Mouse (Mus musculus) c-Kit-positive CD71-positive TER-119-positive erythroid progenitor cells, embryonic 14.5 days (primary cell): Measurements from ENCODE around the gene Il17rb.

Experiments used
- DNase-seq: peaks from one replicate; pipeline ENCODE4 v3.0.0-alpha.2; 2013; ENCODE audit warnings: low spot score

Gene Il17rb

DNA sequence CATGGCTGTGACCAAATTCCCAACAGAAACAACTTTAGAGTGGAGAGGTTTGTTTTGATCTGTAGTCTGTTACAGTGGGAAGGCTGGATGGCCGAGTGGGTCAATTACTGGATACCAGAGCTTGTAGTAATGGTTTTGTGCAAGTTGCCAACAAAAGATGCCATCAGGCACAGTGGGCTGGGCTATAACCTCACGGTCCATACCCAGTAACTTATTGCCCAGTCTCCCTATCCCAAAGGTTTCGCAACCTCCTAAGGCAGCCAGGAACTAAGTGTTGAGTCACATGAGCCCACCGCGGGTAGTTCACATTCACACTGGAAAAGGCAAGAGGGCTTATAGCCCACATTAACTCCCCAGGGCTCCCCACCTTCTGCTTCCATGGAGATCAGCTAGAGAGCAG is 8.0 kb upstream of the Il17rb start:
- DNase-seq: no peak

- no peak for DNase-seq
Observed at GRCm38 (mm10) chr14:30015008-30015407, 6.3 kb upstream of the Il17rb start.

GRCm38 (mm10) chr14:30014487-30014886 is 5.8 kb upstream of the Il17rb start:
- no peak for DNase-seq

DNA sequence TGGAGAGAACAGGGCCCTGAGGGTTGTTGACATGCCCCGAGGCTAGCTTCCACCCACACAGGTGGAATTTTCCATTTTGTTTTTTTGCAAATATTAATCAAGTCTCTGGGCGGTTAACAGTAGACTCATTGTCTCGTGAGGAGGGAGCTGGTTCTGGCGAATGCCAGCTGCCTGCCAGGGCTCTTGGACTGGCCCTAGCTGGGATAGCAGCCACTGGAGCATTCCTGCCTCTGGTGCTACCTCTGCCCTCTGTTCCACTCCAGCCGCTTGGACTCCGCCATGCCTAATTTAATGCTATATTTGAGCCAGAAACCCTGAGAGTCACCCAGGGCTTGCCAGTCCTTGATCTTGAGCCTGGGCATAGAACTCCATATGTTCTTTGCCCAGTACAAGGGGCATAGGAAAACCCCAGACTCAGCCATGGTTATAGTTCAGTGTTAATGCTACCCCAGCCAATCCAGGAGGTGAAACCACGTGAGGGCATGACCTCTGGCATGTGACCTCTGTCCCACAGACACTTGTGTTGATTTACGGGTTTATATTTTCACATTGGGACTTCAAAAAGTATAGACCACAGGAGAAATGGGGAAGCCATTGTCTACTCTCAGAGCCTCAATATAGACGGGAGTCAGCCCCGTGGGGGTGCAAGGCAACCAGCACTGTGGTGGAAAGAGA is 3.3 kb upstream of the Il17rb start:
- no peak for DNase-seq

DNA sequence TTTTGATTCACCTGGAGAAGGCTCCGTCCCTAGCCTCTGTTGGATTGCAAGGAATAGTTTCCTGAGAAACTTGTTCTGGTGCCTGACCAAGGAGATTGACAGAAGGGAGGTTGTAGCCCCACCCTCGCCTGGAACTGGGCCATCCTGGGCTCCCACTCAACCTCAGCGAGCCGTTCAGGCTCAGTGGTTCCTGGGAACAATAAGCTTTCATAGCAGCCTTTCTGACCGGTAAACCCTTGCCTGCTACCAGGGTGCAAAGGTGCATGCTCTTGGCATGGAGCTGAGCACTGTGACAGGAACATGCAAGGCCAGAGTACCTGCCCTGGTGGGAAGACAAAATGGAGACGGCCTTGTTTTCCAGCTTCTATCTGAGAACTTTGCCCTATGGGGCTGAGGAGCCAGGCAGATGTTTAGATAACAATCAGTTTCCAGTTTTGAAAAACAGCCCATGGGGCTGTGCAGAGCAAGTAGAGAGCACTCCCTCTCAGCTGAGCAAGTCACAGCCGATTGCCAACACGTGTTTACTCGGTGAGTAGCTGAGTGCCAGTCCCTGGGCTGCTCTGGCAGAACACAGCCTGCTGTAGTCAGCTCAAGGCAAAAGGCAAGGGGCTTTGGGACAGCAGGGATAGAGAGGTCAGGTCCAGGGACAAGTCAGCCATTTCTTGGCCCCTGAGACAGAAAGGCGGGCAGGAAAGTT is 1.3 kb upstream of the Il17rb start:
- DNase-seq: no peak

- no peak for DNase-seq
Observed at GRCm38 (mm10) chr14:29999475-29999811, 9.3 kb downstream of the Il17rb start.

- no peak for DNase-seq
Observed at GRCm38 (mm10) chr14:29998747-29999474, 9.8 kb downstream of the Il17rb start.

DNA sequence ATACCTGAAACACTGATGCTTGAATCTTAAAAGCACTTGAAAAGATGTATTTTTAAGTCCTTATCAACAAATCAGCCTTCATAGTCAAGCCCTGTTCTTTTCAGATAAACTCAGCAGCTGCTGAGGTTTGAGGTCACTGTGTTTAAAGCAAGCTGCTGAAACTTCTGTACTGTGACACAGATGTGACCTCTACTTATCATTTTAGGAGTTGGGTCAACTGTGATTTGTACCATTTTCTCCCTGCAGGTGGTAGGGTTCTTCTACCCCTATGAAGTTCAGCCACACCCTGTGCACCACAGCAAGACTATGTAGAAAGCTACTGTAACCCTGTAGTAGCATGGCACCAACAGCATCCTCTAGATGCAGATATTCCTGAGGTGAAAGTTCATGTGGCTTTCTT is 11.4 kb downstream of the Il17rb start:
- DNase-seq: no peak

DNA sequence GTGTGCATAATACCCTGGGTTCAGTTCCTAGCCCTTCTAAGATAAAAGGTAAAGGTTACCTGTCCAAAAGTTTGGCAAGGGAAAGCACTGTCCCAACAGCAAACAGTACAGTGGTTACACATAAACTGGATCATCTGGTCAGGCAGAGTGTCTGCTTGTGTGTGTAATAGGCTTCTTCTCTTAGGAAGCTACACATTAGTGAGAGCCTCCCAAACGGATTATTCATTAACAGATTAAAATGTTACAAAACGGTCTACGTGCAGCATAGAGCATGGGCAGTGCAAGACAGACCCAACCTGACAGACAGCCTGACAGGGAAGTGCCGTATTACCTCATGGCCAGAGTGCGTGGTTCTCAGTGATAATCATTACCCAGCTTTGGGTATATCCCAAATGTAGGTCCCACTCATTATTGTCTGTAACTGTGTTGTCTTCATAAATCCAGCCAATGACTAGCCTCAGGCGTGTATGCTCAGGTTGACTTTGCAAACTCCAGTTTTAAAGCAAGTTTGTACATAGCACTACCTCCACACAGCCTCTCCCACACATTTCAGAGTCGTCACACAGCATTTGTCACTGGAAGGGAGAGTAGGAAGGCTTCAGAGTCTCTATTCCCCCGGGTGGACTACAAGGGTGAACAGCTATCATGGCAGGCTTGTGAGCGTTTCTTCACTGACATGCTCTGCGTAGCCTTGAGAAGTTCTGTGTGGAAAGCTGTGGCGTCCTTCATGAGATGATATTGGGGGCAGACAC is 12.5 kb downstream of the Il17rb start:
- no peak for DNase-seq

GRCm38 (mm10) chr14:29994976-29995375 is 13.7 kb downstream of the Il17rb start:
- DNase-seq: no peak

DNA sequence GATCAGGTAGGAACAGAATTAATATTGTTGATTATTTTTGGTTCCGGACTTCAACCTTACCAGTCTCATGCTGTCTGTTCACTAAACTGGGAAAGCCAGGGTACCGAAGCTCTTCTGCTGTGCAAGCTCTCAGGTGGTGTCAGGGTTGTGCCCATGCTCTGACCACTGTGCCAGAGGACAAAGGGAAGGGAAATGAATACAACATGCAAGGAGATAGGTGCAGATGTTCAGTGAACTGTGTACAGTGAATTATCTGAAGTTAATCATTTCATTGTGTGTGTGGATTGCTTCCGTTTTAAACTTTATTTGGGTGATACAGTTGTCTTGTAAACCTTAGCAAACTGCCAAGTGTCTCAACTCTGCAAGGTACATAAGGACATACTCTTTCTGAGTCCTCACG is 20.4 kb downstream of the Il17rb start:
- no peak for DNase-seq

- DNase-seq: no peak
Observed at GRCm38 (mm10) chr14:29987739-29988138, 21.0 kb downstream of the Il17rb start.

DNA sequence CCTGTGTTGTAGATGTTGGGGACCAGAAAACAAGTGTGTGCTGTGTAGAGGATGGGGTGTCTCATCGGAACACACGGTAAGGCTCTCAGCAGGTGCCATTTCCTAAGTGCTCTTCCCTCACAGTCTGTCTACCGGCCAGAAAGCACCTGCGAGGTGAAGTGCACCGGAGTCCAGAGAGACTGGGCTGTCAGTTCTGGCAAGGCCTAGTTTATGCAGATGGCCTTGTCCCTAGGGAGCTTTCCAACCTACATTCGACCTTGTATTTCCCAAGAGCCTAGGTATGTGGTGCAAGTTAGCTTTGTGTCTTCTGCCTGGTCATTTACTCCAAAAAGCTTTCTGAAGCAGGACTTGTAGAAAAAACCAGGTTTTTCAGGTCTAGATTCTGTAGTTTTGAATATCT is 21.4 kb downstream of the Il17rb start:
- no peak for DNase-seq

DNA sequence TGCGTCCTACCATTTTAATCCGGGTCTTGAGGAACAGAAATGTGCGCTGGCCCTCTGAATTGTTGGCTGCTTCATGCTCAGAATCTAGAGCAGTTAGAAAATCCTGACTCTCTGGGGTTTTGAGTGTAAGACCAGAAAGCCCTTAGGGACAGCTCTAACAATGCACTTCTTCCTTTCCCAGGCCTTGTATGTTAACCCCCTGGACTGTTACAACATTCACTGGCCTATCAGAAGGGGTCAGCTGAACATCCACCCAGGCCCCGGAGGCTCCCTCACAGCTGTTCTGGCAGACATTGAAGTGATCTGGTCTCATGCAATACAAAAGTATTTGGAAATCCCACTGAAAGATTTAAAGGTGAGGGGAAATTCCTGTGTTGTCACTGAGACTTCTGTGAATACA is 22.6 kb downstream of the Il17rb start:
- DNase-seq: no peak

- DNase-seq: peak; percentile 34
Observed at GRCm38 (mm10) chr14:29980447-29981205, 28.1 kb downstream of the Il17rb start.

DNA sequence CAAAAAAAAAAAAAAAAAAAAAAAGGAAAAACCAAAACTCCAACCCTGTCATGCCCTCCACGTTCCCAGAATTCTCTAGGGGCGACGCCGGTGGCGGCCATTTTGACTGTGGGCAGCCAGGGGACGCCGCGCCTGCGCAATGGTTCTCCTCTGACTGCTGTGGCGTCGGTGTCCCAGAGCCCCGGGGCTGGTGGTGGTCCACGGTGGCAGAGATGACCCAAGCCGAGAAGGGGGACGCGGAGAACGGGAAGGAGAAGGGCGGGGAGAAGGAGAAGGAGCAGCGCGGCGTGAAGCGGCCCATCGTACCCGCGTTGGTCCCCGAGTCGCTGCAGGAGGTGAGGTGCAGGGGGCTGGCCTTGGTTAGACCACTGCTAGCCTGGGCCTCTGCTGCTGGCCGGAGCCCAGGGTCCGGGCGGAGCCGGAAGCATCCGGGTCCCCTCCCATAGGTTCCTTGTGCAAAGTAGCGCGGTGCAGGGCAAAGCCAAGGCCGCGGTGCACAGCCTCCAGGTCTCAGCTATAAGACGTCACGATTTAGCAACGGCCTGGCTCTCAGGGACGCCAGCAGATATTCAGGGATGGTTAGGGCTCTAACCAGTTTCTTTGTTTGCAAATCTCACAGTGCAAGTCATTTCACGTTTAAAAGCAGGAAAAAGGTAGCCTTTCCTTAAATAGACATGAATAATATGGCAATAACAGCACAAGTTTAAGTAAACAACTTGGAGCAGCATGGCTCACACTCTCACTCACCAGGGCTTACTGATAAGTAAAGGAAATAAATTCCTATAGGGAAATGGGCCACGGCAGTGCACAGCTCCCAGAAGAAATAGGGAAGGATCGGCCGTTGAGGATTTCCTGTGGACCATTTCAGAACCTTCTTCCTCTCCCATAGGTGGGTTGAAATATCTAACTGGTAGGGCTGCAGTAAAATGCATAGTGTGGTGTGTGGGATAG is 30.2 kb downstream of the Il17rb start, which contains the start of gene Actr8:
Actr8 (plus strand) TSS at position 84 of the 951 bp plus-strand sequence.
- peak; percentile 77 for DNase-seq

DNA sequence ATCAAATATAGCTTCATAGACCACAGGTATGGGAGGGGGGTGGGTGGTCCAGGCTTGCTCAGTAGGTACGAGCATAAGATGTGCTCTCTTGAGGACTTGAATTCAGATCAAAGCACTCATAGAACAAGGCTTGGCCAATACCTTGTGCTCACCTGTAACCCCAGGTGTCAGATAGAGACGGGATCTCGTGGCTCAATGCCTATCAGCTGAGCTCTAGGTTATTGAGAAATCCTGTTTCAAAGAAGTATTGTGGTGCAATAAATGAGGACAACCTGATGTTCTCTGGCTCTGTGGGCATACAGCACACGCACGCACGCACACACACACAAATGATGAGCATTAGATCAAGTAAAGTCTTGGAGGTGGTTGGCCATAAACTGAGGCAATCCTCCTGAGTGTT is 31.8 kb downstream of the Il17rb start:
- DNase-seq: no peak

DNA sequence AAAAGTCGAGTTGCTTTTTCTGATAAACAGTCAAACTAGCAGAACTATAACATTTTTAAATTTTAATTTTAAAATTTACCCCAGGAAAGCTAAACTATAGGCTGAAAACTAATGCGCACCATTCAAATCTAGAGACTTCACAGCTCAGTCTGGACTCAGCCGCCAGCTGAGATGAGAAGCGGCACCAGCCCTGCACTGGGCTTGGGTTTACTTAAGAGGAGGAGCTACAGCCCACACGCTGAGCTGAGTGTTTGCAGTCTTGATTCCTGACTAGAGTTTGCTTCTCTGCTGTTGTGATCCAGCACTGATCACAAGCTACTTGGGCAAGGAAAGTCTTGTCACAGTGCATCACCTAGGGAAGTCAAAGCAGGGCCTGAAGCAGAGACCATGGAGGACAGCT is 36.7 kb downstream of the Il17rb start:
- DNase-seq: no peak

GRCm38 (mm10) chr14:29971446-29971845 is 37.2 kb downstream of the Il17rb start:
- no peak for DNase-seq

DNA sequence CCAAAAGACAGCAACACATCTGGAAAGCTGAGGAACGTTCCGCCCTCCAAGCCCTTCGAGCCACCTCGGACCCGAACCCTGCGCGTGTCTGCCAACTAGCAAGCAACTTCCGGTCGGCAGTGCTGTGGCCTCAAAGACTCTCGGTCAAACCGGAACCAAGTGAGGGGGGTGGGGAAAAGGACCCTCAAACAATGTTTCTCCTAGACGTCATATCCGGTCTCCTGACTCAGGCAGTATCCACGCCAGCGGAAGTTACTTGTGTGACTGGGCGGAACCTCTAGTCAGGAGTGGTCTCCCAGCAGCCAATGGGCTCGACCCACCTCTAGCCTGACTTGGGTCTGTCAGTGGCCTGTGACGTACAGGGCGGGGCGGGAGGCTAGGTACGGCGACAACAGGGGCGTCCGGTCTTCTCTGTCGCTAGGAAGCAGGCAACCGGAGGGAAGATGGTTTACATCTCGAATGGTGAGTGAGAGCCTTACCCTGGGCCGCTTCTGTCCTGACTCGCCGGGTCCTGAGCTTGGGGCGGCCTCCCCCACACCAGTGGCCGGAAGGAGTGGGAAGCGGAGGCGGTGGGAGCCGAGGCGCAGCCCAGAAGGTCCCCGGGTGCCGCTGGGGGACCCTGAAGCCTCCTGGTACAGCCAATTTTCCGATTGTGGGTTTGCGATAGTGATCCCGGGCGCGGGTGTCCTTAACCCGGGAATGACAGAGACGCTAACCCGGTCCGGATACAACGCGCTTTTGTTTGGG is 40.4 kb downstream of the Il17rb start, which contains the start of gene Selenok:
Selenok (plus strand) TSS at position 234 of the 747 bp plus-strand sequence.
- DNase-seq: peak; percentile 94
